Mouse (Mus musculus): ENCODE measurements around the gene Itpripl1.
"Not testable (repeated sequence)": the region's sequence is repeated elsewhere in the genome, so short reads cannot be mapped to it uniquely, and the experiment has no call there.

Gene Itpripl1

GRCm38 (mm10) chr2:127092000-127092399, 51.2 kb downstream of the Itpripl1 start:
- DNase-seq (ENCODE audit: low read depth, low spot score): no peak

DNA sequence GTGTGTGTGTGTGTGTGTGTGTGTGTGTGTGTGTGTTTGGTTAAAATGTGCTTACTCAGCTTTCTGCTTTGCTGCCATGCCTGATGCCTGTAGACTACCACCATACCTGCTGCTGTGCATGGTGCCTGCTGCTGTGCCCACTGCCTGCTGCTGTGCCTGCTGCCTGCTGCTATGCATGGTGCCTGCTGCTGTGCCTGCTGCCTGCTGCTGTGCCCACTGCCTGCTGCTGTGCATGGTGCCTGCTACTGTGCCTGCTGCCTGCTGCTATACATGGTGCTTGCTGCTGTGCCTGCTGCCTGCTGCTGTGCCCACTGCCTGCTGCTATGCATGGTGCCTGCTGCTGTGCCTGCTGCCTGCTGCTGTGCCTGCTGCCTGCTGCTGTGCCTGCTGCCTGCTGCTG, 53.1 kb downstream of the Itpripl1 start:
- not testable (repeated sequence) for DNase-seq (ENCODE audit: low read depth, low spot score)

Data from A20 (cell line).